Mouse (Mus musculus): ENCODE measurements around the gene Lrrc41. TPM values are rescaled to one million over a fixed set of nuclear protein-coding genes. Genes with fewer than 3 reads are reported as not detected.
A peak's percentile ranks its signal among the peaks of the same experiment; 100 is the strongest.

Lrrc41 gene
- polyA plus RNA-seq, 1 experiment from 2014 or later, result 49.5 TPM

GRCm38 (mm10) chr4:116134990-116135389 is 59.9 kb downstream of the Lrrc41 start:
- 38% methylated on average over 2 of the region's 2 CpGs for WGBS
- H3K27ac ChIP-seq (replicated peaks), result no peak overlapping the region
- no peaks in the 10 kb centered on the region for H3K9me3 ChIP-seq
- no peak for ATAC-seq (ENCODE audit: extremely low read depth, insufficient number of reproducible peaks, low FRiP score, low TSS enrichment)
- no peaks in the 10 kb centered on the region for H3K27me3 ChIP-seq (replicated peaks)
- H3K4me1 ChIP-seq, result peaks cover 7% of the 10 kb centered on the region; the same call in 1 of the 2 replicates
- H3K9ac ChIP-seq, result no peak overlapping the region
- H3K4me2 ChIP-seq, result no peak overlapping the region
- 0 out of 2 replicates have a peak, but pooled peaks cover 9% of the 10 kb centered on the region for H3K36me3 ChIP-seq
- H3K4me3 ChIP-seq, result no peak overlapping the region

- Histone ChIP-seq H3K27ac (replicated peaks) (no peak overlapping the region), H3K4me1 (peaks cover 18% of the 10 kb centered on the region), H3K36me3 (0 out of 2 replicates have a peak, but pooled peaks cover 9% of the 10 kb centered on the region), H3K9ac (peak overlapping the region; percentile 9; the same call in 1 of the 2 replicates), H3K4me3 (no peak overlapping the region), H3K9me3 (no peaks in the 10 kb centered on the region), H3K27me3 (replicated peaks) (peaks cover 2% of the 10 kb centered on the region; the same call in 1 of the 2 replicates), H3K4me2 (no peak overlapping the region)
- 33% methylated on average over 13 of the region's 13 CpGs for WGBS
- no peak for ATAC-seq (ENCODE audit: extremely low read depth, insufficient number of reproducible peaks, low FRiP score, low TSS enrichment)
These were observed 62.4 kb downstream of the Lrrc41 start for GRCm38 (mm10) chr4:116137421-116137996.

- Histone ChIP-seq H3K4me1 (peaks cover 33% of the 10 kb centered on the region), H3K4me2 (no peak overlapping the region), H3K27me3 (replicated peaks) (peaks cover 15% of the 10 kb centered on the region), H3K4me3 (no peak overlapping the region), H3K36me3 (0 out of 2 replicates have a peak, but pooled peaks cover 9% of the 10 kb centered on the region), H3K9ac (no peak overlapping the region), H3K9me3 (no peaks in the 10 kb centered on the region), H3K27ac (replicated peaks) (0 out of 2 replicates have a peak overlapping the region, but pooled peaks have one; percentile 8)
- no peak for ATAC-seq (ENCODE audit: extremely low read depth, insufficient number of reproducible peaks, low FRiP score, low TSS enrichment)
- WGBS, result 68% methylated on average over 7 of the region's 7 CpGs
These were observed 65.9 kb downstream of the Lrrc41 start for GRCm38 (mm10) chr4:116140801-116141574.

- no peak overlapping the region for H3K4me3 ChIP-seq
- no peak overlapping the region for H3K9ac ChIP-seq
- 0 out of 2 replicates have a peak overlapping the region, but pooled peaks have one; percentile 8 for H3K27ac ChIP-seq (replicated peaks)
- H3K36me3 ChIP-seq, result 0 out of 2 replicates have a peak, but pooled peaks cover 9% of the 10 kb centered on the region
- H3K4me2 ChIP-seq, result no peak overlapping the region
- H3K9me3 ChIP-seq, result no peaks in the 10 kb centered on the region
- peaks cover 33% of the 10 kb centered on the region for H3K4me1 ChIP-seq
- peaks cover 15% of the 10 kb centered on the region for H3K27me3 ChIP-seq (replicated peaks)
- WGBS, result 62% methylated on average over 1 of the region's 1 CpGs
- no peak for ATAC-seq (ENCODE audit: extremely low read depth, insufficient number of reproducible peaks, low FRiP score, low TSS enrichment)
These were observed 66.7 kb downstream of the Lrrc41 start for GRCm38 (mm10) chr4:116141736-116142135.

GRCm38 (mm10) chr4:116142269-116142668 is 67.2 kb downstream of the Lrrc41 start:
- WGBS, result 82% methylated on average over 7 of the region's 7 CpGs
- no peak overlapping the region for H3K9ac ChIP-seq

GRCm38 (mm10) chr4:116143317-116143811 is 68.3 kb downstream of the Lrrc41 start:
- H3K4me2 ChIP-seq, result peak overlapping the region; percentile 93
- H3K9ac ChIP-seq, result peak overlapping the region; percentile 85
- H3K4me1 ChIP-seq, result peaks cover 27% of the 10 kb centered on the region
- ATAC-seq (ENCODE audit: extremely low read depth, insufficient number of reproducible peaks, low FRiP score, low TSS enrichment), result no peak
- peaks cover 15% of the 10 kb centered on the region for H3K27me3 ChIP-seq (replicated peaks)
- H3K27ac ChIP-seq (replicated peaks), result no peak overlapping the region
- 15% methylated on average over 7 of the region's 7 CpGs for WGBS
- no peaks in the 10 kb centered on the region for H3K9me3 ChIP-seq
- peak overlapping the region; percentile 81 for H3K4me3 ChIP-seq
- no peaks in the 10 kb centered on the region for H3K36me3 ChIP-seq

More at GRCm38 (mm10) chr4:116142269-116142668, 67.2 kb downstream of the Lrrc41 start:
- Histone ChIP-seq H3K4me2 (no peak overlapping the region), H3K9me3 (no peaks in the 10 kb centered on the region), H3K4me1 (peaks cover 33% of the 10 kb centered on the region), H3K27me3 (replicated peaks) (peaks cover 15% of the 10 kb centered on the region), H3K4me3 (no peak overlapping the region), H3K27ac (replicated peaks) (no peak overlapping the region), H3K36me3 (0 out of 2 replicates have a peak, but pooled peaks cover 5% of the 10 kb centered on the region)
- ATAC-seq (ENCODE audit: extremely low read depth, insufficient number of reproducible peaks, low FRiP score, low TSS enrichment), result no peak

GRCm38 (mm10) chr4:116143891-116144717 is 69.0 kb downstream of the Lrrc41 start:
- WGBS, result under 1% methylated on average over 47 of the region's 47 CpGs
- no peak overlapping the region for H3K27ac ChIP-seq (replicated peaks)

More at GRCm38 (mm10) chr4:116143891-116144717, 69.0 kb downstream of the Lrrc41 start:
- ATAC-seq (ENCODE audit: extremely low read depth, insufficient number of reproducible peaks, low FRiP score, low TSS enrichment), result no peak; the same call in 1 of the 2 replicates
- Histone ChIP-seq H3K4me1 (peaks cover 27% of the 10 kb centered on the region), H3K4me3 (peak overlapping the region; percentile 81), H3K9me3 (no peaks in the 10 kb centered on the region), H3K9ac (peak overlapping the region; percentile 85), H3K27me3 (replicated peaks) (peaks cover 15% of the 10 kb centered on the region), H3K4me2 (peak overlapping the region; percentile 93), H3K36me3 (no peaks in the 10 kb centered on the region)

Other genes with a start within 250 kb of the Lrrc41 start
- gene Mob3c, start 247.2 kb upstream of the Lrrc41 start, polyA plus RNA-seq (2015; fragmentation: Nextera tagmentation; extraction: Ambion mirVana), result 6.4 and 7.6 TPM in 2 replicates
- gene Mknk1, start 236.1 kb upstream of the Lrrc41 start, polyA plus RNA-seq (2015; fragmentation: Nextera tagmentation; extraction: Ambion mirVana), result 18.2 and 18.6 TPM in 2 replicates
- gene Kncn, start 190.9 kb upstream of the Lrrc41 start, polyA plus RNA-seq (2015; fragmentation: Nextera tagmentation; extraction: Ambion mirVana), result not detected in 2 replicates
- not detected in 2 replicates for gene 6430628N08Rik, start 184.6 kb upstream of the Lrrc41 start, polyA plus RNA-seq (2015; fragmentation: Nextera tagmentation; extraction: Ambion mirVana)
- 0.05 TPM in 1 of 2 replicates, not detected in the other for gene Dmbx1, start 135.3 kb upstream of the Lrrc41 start, polyA plus RNA-seq (2015; fragmentation: Nextera tagmentation; extraction: Ambion mirVana)
- 1.9 and 2.1 TPM in 2 replicates for gene Faah, start 57.3 kb upstream of the Lrrc41 start, polyA plus RNA-seq (2015; fragmentation: Nextera tagmentation; extraction: Ambion mirVana)
- 24.9 and 25.3 TPM in 2 replicates for gene Nsun4, start 21.4 kb upstream of the Lrrc41 start, polyA plus RNA-seq (2015; fragmentation: Nextera tagmentation; extraction: Ambion mirVana)
- gene Uqcrh, start 198 bp upstream of the Lrrc41 start, polyA plus RNA-seq (2015; fragmentation: Nextera tagmentation; extraction: Ambion mirVana), result 925 and 1,094 TPM in 2 replicates
- gene Rad54l, start 48.4 kb downstream of the Lrrc41 start, polyA plus RNA-seq (2015; fragmentation: Nextera tagmentation; extraction: Ambion mirVana), result 20.9 and 21.5 TPM in 2 replicates
- 56.9 and 61.5 TPM in 2 replicates for gene Pomgnt1, start 48.6 kb downstream of the Lrrc41 start, polyA plus RNA-seq (2015; fragmentation: Nextera tagmentation; extraction: Ambion mirVana)
- gene Lurap1, start 76.1 kb downstream of the Lrrc41 start, polyA plus RNA-seq (2015; fragmentation: Nextera tagmentation; extraction: Ambion mirVana), result 1.8 and 2.1 TPM in 2 replicates
- 0.22 and 0.45 TPM in 2 replicates for gene Tspan1, start 92.3 kb downstream of the Lrrc41 start, polyA plus RNA-seq (2015; fragmentation: Nextera tagmentation; extraction: Ambion mirVana)
- gene 1700042G07Rik, start 98.1 kb downstream of the Lrrc41 start, polyA plus RNA-seq (2015; fragmentation: Nextera tagmentation; extraction: Ambion mirVana), result not detected in 2 replicates
- gene Gm49337, start 98.1 kb downstream of the Lrrc41 start, polyA plus RNA-seq (2015; fragmentation: Nextera tagmentation; extraction: Ambion mirVana), result not detected in 2 replicates
- gene Pik3r3, start 146.3 kb downstream of the Lrrc41 start, polyA plus RNA-seq (2015; fragmentation: Nextera tagmentation; extraction: Ambion mirVana), result 12.1 and 14.0 TPM in 2 replicates

Data from heart, embryonic 13.5 days (tissue).